Mouse (Mus musculus) hindbrain, embryonic 12.5 days (tissue): ENCODE results near the gene Supt7l. TPM values are rescaled to one million over a fixed set of nuclear protein-coding genes. Genes with fewer than 3 reads are reported as not detected.

Source experiments
- ATAC-seq: fragments of 200-750 bp; cut with Nextera tagmentation; 2 replicates; pipeline ENCODE4 v1.8.0; 2017; ENCODE audit warnings: moderate TSS enrichment; ENCODE audit not compliant: low FRiP score
- H3K27ac ChIP-seq: fragments of 300-500 bp; sonication (generic); 2 replicates; pipeline ENCODE4 v1.5.1; 2016; ENCODE audit warnings: mild to moderate bottlenecking
- H3K27me3 ChIP-seq: fragments of 300-500 bp; sonication (generic); 2 replicates; pipeline ENCODE4 v1.6.1; 2016; ENCODE audit warnings: mild to moderate bottlenecking
- H3K36me3 ChIP-seq: fragments of 300-500 bp; sonication (generic); 2 replicates; pipeline ENCODE4 v1.6.1; 2016; ENCODE audit warnings: mild to moderate bottlenecking
- H3K4me1 ChIP-seq: fragments of 300-500 bp; sonication (generic); 2 replicates; pipeline ENCODE4 v1.6.1; 2016
- H3K4me2 ChIP-seq: fragments of 300-500 bp; sonication (generic); replicated peaks from 2 replicates; pipeline ENCODE4 v1.6.1; 2016; ENCODE audit warnings: mild to moderate bottlenecking
- H3K4me3 ChIP-seq: fragments of 300-500 bp; sonication (generic); 2 replicates; pipeline ENCODE4 v1.5.1; 2016; ENCODE audit warnings: mild to moderate bottlenecking
- H3K9ac ChIP-seq: fragments of 300-500 bp; sonication (generic); 2 replicates; pipeline ENCODE4 v1.6.1; 2016; ENCODE audit warnings: mild to moderate bottlenecking, moderate library complexity
- H3K9me3 ChIP-seq: fragments of 300-500 bp; sonication (generic); replicated peaks from 2 replicates; pipeline ENCODE4 v1.6.1; 2016; ENCODE audit warnings: mild to moderate bottlenecking
- WGBS: fragments of 180-500 bp; shearing (Covaris S2); methylation state at CpG from one replicate; pipeline ENCODE4 v1.1.7; 2016; 5-methylcytosine and 5-hydroxymethylcytosine counted together
- polyA plus RNA-seq: library from polyadenylated mRNA; unstranded; fragments of >200 nt; fragmentation: Nextera tagmentation; extraction: Ambion mirVana; gene quantifications from 2 replicates; pipeline ENCODE4 v1.2.1, GENCODE M21; 2016

The Supt7l gene
- polyA plus RNA-seq, 1 experiment from 2014 or later, result 28.5 TPM

DNA sequence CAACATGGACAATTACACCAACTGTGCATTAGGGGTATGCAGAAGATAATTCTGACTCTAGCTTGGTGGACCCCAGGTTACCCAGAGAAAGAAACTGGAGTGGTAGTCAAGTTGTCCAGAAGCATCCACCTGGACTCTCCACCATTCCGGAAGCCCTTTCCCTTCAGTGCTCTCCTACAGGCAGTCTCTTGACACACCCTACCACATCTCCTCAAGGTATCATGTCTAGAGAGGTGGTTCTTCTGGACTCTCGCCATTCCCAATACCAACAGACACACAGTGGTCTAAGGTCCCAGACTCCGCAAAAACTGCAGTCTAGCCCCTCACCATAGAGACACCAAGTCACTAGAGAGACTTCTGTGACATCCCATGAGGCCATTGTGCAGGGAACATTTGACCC lies 42.2 kb downstream of the Supt7l start, which contains the start of gene 4930548H24Rik:
4930548H24Rik (plus strand) TSS at position 301 of the 400 bp plus-strand sequence.
- no peak within 1 kb of the TSS for H3K27ac ChIP-seq
- 93% methylated on average over 3 of the region's 3 CpGs for WGBS
- ATAC-seq, result no peak
- H3K4me2 ChIP-seq, result no peak within 1 kb of the TSS
- H3K9ac ChIP-seq, result no peak within 1 kb of the TSS
- no peaks in the 10 kb centered on the region for H3K27me3 ChIP-seq
- H3K4me3 ChIP-seq, result no peak within 1 kb of the TSS
- H3K4me1 ChIP-seq, result no peaks in the 10 kb centered on the region
- H3K9me3 ChIP-seq, result no peaks in the 10 kb centered on the region
- H3K36me3 ChIP-seq, result peaks cover 41% of the 10 kb centered on the region

DNA sequence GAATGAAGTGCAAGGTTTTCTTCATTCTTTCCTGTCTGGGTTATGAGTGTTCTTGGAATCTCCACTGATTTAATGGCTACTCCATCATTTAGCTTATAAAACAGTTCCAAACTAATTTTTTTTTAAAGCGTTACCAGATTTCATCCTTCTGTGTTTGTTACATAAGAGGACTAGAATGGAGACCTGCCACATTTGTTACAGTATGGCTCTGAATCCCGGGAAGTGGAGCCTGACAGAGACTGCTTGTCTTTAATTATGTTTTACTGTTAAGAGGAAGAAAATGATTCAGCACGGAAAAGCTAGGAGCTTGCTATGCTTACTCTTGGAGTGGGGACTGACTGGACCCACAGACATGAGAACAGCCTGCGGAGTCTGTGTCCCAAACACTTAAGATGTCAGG lies 47.1 kb downstream of the Supt7l start:
- peaks cover 84% of the 10 kb centered on the region for H3K36me3 ChIP-seq
- WGBS, result 94% methylated on average over 4 of the region's 4 CpGs
- no peak overlapping the region for H3K4me2 ChIP-seq
- H3K9ac ChIP-seq, result no peak overlapping the region
- H3K4me3 ChIP-seq, result no peak overlapping the region
- ATAC-seq, result no peak
- H3K4me1 ChIP-seq, result no peaks in the 10 kb centered on the region
- no peaks in the 10 kb centered on the region for H3K27me3 ChIP-seq
- no peaks in the 10 kb centered on the region for H3K9me3 ChIP-seq
- no peak overlapping the region for H3K27ac ChIP-seq

DNA sequence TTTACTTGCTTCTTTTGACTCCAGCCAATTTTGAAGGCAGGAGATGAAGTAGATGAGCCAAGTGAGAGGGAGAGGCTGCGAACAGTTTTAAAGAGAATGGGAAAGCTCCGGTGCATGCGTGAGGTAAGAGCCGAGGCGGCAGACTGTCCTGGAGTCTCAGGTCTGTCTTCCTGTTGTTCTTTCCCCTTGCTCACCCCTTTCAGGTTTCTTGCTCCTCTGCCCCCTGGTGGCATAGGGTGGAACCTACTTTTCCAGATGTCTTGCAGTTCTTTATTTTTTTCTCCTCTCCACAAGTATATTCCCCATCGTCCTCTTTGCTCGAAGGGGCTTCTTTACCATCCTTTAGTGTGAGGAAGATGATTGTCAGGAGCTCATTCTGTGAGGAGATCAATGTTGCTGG lies 57.3 kb downstream of the Supt7l start:
- no peaks in the 10 kb centered on the region for H3K27me3 ChIP-seq
- no peaks in the 10 kb centered on the region for H3K9me3 ChIP-seq
- no peak overlapping the region for H3K4me3 ChIP-seq
- ATAC-seq, result no peak
- H3K4me2 ChIP-seq, result no peak overlapping the region
- H3K27ac ChIP-seq, result no peak overlapping the region
- no peaks in the 10 kb centered on the region for H3K4me1 ChIP-seq
- H3K9ac ChIP-seq, result no peak overlapping the region
- H3K36me3 ChIP-seq, result peaks cover 88% of the 10 kb centered on the region
- WGBS, result 76% methylated on average over 7 of the region's 7 CpGs

DNA sequence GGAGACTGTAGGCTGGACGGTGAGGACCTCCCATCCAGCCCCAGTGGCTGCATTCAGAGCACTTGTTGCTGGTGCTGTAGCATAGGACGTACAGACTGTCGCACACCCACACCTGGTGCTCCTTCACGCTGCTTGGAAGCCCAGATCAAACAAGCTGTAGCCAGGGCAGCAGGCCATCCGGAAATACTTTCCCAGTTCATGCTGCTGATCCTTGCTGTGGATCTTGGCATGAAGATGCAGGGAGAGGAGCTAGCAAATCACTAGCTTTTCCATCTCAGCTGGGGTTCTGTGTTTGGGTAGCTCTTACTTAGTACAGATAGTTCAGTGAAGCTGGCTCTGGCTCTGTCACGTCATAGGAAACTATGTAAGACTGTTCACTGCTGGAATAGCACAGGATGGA lies 57.9 kb downstream of the Supt7l start:
- whole genome bisulfite sequencing, result 91% methylated on average over 6 of the region's 6 CpGs
- H3K36me3 ChIP-seq, result peaks cover 83% of the 10 kb centered on the region

DNA sequence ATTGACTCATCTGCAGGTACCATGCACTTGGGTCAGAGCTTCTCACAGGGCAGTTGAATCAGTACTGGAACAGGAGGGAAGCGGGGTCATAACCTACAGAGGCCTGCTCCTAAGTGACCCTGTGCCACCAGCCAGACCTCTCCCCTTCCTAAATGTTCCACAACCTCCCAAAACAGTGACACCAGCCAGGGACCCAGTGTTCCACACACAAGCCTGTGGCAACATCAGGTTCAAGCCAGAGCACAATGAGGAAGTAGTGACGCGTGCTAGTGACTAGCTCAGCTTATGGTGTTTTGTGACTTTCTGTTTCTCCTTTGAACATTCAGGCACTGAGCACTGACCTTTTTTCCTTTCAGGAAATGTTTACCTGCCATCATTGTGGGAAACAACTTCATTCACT lies 59.8 kb downstream of the Supt7l start:
- Histone ChIP-seq H3K9me3 (no peaks in the 10 kb centered on the region), H3K9ac (no peak overlapping the region), H3K36me3 (peaks cover 65% of the 10 kb centered on the region), H3K4me2 (no peak overlapping the region), H3K27me3 (no peaks in the 10 kb centered on the region), H3K27ac (no peak overlapping the region), H3K4me3 (no peak overlapping the region), H3K4me1 (no peaks in the 10 kb centered on the region)
- 96% methylated on average over 3 of the region's 3 CpGs for WGBS
- ATAC-seq, result no peak

More for the DNA sequence above, 57.9 kb downstream of the Supt7l start:
- Histone ChIP-seq H3K9me3 (no peaks in the 10 kb centered on the region), H3K4me3 (no peak overlapping the region), H3K4me1 (no peaks in the 10 kb centered on the region), H3K4me2 (no peak overlapping the region), H3K27ac (no peak overlapping the region), H3K27me3 (no peaks in the 10 kb centered on the region), H3K9ac (no peak overlapping the region)
- no peak for ATAC-seq

Other genes starting within 250 kb of the Supt7l start
- 44.4 and 57.8 TPM in 2 replicates for gene Ift172, start 236.7 kb downstream of the Supt7l start, polyA plus RNA-seq
- gene Fndc4, start 231.7 kb downstream of the Supt7l start, polyA plus RNA-seq, result 66.9 and 68.2 TPM in 2 replicates
- 0.38 TPM in 1 of 2 replicates, not detected in the other for gene Gckr, start 230.4 kb downstream of the Supt7l start, polyA plus RNA-seq
- 97.4 and 101 TPM in 2 replicates for gene Zfp512, start 75.4 kb downstream of the Supt7l start, polyA plus RNA-seq
- gene 4930548H24Rik, start 42.1 kb downstream of the Supt7l start, polyA plus RNA-seq, result not detected in 2 replicates
- gene Gpn1, start 33.1 kb downstream of the Supt7l start, polyA plus RNA-seq, result 68.5 and 80.6 TPM in 2 replicates
- gene Slc4a1ap, start 812 bp downstream of the Supt7l start, polyA plus RNA-seq, result 35.2 and 40.1 TPM in 2 replicates
- gene Mrpl33, start 69.1 kb upstream of the Supt7l start, polyA plus RNA-seq, result 193 and 201 TPM in 2 replicates
- gene Rbks, start 169.8 kb upstream of the Supt7l start, polyA plus RNA-seq, result 1.8 TPM in 2 replicates
- 42.9 and 45.2 TPM in 2 replicates for gene Babam2, start 169.9 kb upstream of the Supt7l start, polyA plus RNA-seq